Mouse (Mus musculus) heart, postnatal 36 days (tissue): ENCODE results near the gene Ddx47. TPM values are rescaled to one million over a fixed set of nuclear protein-coding genes. Genes with fewer than 3 reads are reported as not detected.

Experiments
- DNase-seq, 2 experiments: peaks; one replicate each; pipeline ENCODE4 v3.0.0; 2021 to 2022
- intact Hi-C: fragments of 180-260 bp; cut with DNase I; formaldehyde crosslinking; loops from one replicate; pipeline ENCODE4 v1.15.1; 2025
- total RNA-seq, 2 experiments: library from RNA; stranded (reverse); gene quantifications; 2 replicates each; pipeline ENCODE4 v1.2.3; 2021

Ddx47 gene
- total RNA-seq, 2 experiments from 2014 or later: 38.1 to 39.9 TPM

- intact Hi-C loops: no loop called here
- no peak for DNase-seq
Measured at GRCm38 (mm10) chr6:135000272-135000671, 11.1 kb upstream of the Ddx47 start.

- no peak for DNase-seq
- intact Hi-C loops: no loop called here
Measured at GRCm38 (mm10) chr6:135001991-135002390, 9.4 kb upstream of the Ddx47 start.

- intact Hi-C loops: no loop called here
Measured at GRCm38 (mm10) chr6:135006372-135006771, 5.0 kb upstream of the Ddx47 start.

GRCm38 (mm10) chr6:135011734-135012116 is 313 bp downstream of the Ddx47 start:
- DNase-seq: no peak
- intact Hi-C loops: loop anchor here (2.0 kb wide), 1 partner anchor 27 kb away; no protein-coding TSS in a partner anchor

More at GRCm38 (mm10) chr6:135006372-135006771, 5.0 kb upstream of the Ddx47 start:
- no peak for DNase-seq

- intact Hi-C loops: no loop called here
- DNase-seq: no peak
Measured at GRCm38 (mm10) chr6:135017211-135017610, 5.8 kb downstream of the Ddx47 start.

- no peak for DNase-seq
- intact Hi-C loops: no loop called here
Measured at GRCm38 (mm10) chr6:135019564-135019963, 8.2 kb downstream of the Ddx47 start.

- DNase-seq: no peak
- intact Hi-C loops: loop anchor here (10.0 kb wide), 1 partner anchor 63 kb away; no protein-coding TSS in a partner anchor
Measured at GRCm38 (mm10) chr6:135021633-135022032, 10.2 kb downstream of the Ddx47 start.

- no peak for DNase-seq
- intact Hi-C loops: loop anchor here (10.0 kb wide), 1 partner anchor 61 kb away; no protein-coding TSS in a partner anchor
Measured at GRCm38 (mm10) chr6:135023379-135023778, 12.0 kb downstream of the Ddx47 start.

- intact Hi-C loops: loop anchor here (10.0 kb wide), 1 partner anchor 60 kb away; no protein-coding TSS in a partner anchor
- DNase-seq: no peak
Measured at GRCm38 (mm10) chr6:135024781-135025420, 13.5 kb downstream of the Ddx47 start.

- peak; percentile 15 to 17 for DNase-seq
Measured at GRCm38 (mm10) chr6:135026232-135026631, 14.8 kb downstream of the Ddx47 start.

GRCm38 (mm10) chr6:135026755-135027154 is 15.3 kb downstream of the Ddx47 start:
- intact Hi-C loops: loop anchor here (2.0 to 10.0 kb wide), 2 partner anchors 58 to 118 kb away; no protein-coding TSS in a partner anchor
- peak in 1 of 2 experiments; percentile 9 for DNase-seq

More at GRCm38 (mm10) chr6:135026232-135026631, 14.8 kb downstream of the Ddx47 start:
- intact Hi-C loops: loop anchor here (2.0 to 10.0 kb wide), 2 partner anchors 59 to 119 kb away; no protein-coding TSS in a partner anchor

GRCm38 (mm10) chr6:135029246-135029645 is 17.8 kb downstream of the Ddx47 start:
- no peak for DNase-seq
- intact Hi-C loops: loop anchor here (10.0 kb wide), 1 partner anchor 56 kb away; no protein-coding TSS in a partner anchor

GRCm38 (mm10) chr6:135038674-135039073 is 27.3 kb downstream of the Ddx47 start:
- intact Hi-C loops: no loop called here
- no peak for DNase-seq

- no peak for DNase-seq
Measured at GRCm38 (mm10) chr6:135040275-135040871, 29.0 kb downstream of the Ddx47 start.

GRCm38 (mm10) chr6:135041930-135042329 is 30.5 kb downstream of the Ddx47 start:
- DNase-seq: no peak
- intact Hi-C loops: no loop called here

More at GRCm38 (mm10) chr6:135040275-135040871, 29.0 kb downstream of the Ddx47 start:
- intact Hi-C loops: no loop called here

- no peak for DNase-seq
- intact Hi-C loops: no loop called here
Measured at GRCm38 (mm10) chr6:135047276-135047675, 35.9 kb downstream of the Ddx47 start.

- intact Hi-C loops: no loop called here
- DNase-seq: no peak
Measured at GRCm38 (mm10) chr6:135048509-135048908, 37.1 kb downstream of the Ddx47 start.

GRCm38 (mm10) chr6:135048956-135049355 is 37.5 kb downstream of the Ddx47 start:
- intact Hi-C loops: no loop called here
- DNase-seq: peak in 1 of 2 experiments; percentile 26

GRCm38 (mm10) chr6:135053789-135054188 is 42.4 kb downstream of the Ddx47 start:
- intact Hi-C loops: no loop called here
- DNase-seq: no peak

GRCm38 (mm10) chr6:135055882-135056281 is 44.5 kb downstream of the Ddx47 start:
- intact Hi-C loops: no loop called here

GRCm38 (mm10) chr6:135060728-135061127 is 49.3 kb downstream of the Ddx47 start:
- no peak for DNase-seq
- intact Hi-C loops: no loop called here

More at GRCm38 (mm10) chr6:135055882-135056281, 44.5 kb downstream of the Ddx47 start:
- DNase-seq: no peak

- intact Hi-C loops: no loop called here
- no peak for DNase-seq
Measured at GRCm38 (mm10) chr6:135064621-135065020, 53.2 kb downstream of the Ddx47 start.
